Mouse (Mus musculus): ENCODE results near the gene Mrtfa. TPM values are rescaled to one million over a fixed set of nuclear protein-coding genes. Genes with fewer than 3 reads are reported as not detected.

Mrtfa gene
- polyA plus RNA-seq, 1 experiment from 2014 or later = 4.5 TPM

- H3K4me3 ChIP-seq (ENCODE audit: low read depth, low read length) = no peak overlapping the region
- TF ChIP-seq CTCF (IDR thresholded peaks at IDR 0.05; ENCODE audit: low read depth) = no peak
- no peak for TF ChIP-seq EP300 (IDR thresholded peaks at IDR 0.05; ENCODE audit: low read depth)
- H3K27me3 ChIP-seq (ENCODE audit: insufficient read depth, low read length) = no peaks in the 10 kb centered on the region
- no peak overlapping the region for H3K27ac ChIP-seq (ENCODE audit: low read depth)
- H3K4me2 ChIP-seq (ENCODE audit: low read depth, low read length) = no peak overlapping the region
- no peaks in the 10 kb centered on the region for H3K36me3 ChIP-seq (replicated peaks; ENCODE audit: insufficient read depth, low read length)
- DNase-seq (no peak), ATAC-seq (no peak)
- WGBS (ENCODE audit: insufficient replicate concordance) = 85% methylated on average over 6 of the region's 6 CpGs
- peaks cover 8% of the 10 kb centered on the region for H3K4me1 ChIP-seq (ENCODE audit: insufficient read depth)
- no peaks in the 10 kb centered on the region for H3K9me3 ChIP-seq (ENCODE audit: low read length)
- no peak overlapping the region for H3K9ac ChIP-seq (replicated peaks)
Measured at GRCm38 (mm10) chr15:81194791-81195190, 4.2 kb upstream of the Mrtfa start.

DNA sequence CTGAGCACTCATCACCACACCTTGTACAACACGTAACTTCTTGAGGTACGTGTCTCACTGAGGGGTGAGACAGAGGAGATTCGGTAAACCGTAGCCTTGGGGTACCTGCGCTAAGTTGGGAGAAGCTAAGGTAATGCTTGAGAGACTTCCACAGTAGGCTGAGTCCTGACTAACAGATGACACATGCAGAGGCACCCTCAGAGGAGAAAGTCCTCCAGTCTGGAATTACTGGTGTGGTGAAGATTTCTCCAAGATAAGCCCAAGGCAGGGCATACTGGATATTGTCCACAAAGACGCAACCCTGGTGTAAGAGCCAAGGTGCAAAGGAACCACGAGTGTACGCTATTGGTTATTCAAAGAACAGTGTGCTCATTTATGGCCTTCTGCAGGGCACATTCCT, 2.3 kb upstream of the Mrtfa start:
- TF ChIP-seq EP300 (IDR thresholded peaks at IDR 0.05; ENCODE audit: low read depth) (no peak), CTCF (IDR thresholded peaks at IDR 0.05; ENCODE audit: low read depth) (no peak)
- no peak for DNase-seq
- WGBS (ENCODE audit: insufficient replicate concordance) = 86% methylated on average over 8 of the region's 8 CpGs
- peaks cover 8% of the 10 kb centered on the region for H3K4me1 ChIP-seq (ENCODE audit: insufficient read depth)
- ATAC-seq = no peak
- H3K4me3 ChIP-seq (ENCODE audit: low read depth, low read length) = no peak overlapping the region
- no peaks in the 10 kb centered on the region for H3K9me3 ChIP-seq (ENCODE audit: low read length)
- H3K9ac ChIP-seq (replicated peaks) = no peak overlapping the region
- H3K27me3 ChIP-seq (ENCODE audit: insufficient read depth, low read length) = no peaks in the 10 kb centered on the region
- H3K4me2 ChIP-seq (ENCODE audit: low read depth, low read length) = no peak overlapping the region
- H3K36me3 ChIP-seq (replicated peaks; ENCODE audit: insufficient read depth, low read length) = no peaks in the 10 kb centered on the region
- no peak overlapping the region for H3K27ac ChIP-seq (ENCODE audit: low read depth)

DNA sequence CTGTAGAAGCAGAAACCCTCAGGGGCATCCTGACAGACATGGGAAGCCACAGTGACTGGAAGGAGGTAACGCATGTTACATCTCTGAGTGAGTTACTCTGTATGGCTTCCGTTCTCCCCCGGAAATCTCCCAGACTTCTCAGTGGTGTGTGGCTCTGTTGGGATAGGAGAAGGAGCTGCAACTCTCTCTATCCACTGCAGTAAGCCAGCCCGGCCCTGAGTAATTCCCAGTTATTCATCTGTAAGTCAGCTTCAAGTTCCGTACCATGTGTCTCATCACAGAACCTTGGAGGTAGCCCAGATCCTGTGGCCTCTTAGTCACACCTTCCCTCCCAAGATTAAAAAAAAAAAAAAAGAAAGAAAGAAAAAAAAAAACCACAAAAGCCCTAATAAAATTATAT, 1.8 kb upstream of the Mrtfa start:
- Histone ChIP-seq H3K27me3 (ENCODE audit: insufficient read depth, low read length) (no peaks in the 10 kb centered on the region), H3K9ac (replicated peaks) (no peak overlapping the region), H3K4me3 (ENCODE audit: low read depth, low read length) (no peak overlapping the region), H3K4me2 (ENCODE audit: low read depth, low read length) (no peak overlapping the region), H3K4me1 (ENCODE audit: insufficient read depth) (peaks cover 8% of the 10 kb centered on the region), H3K27ac (ENCODE audit: low read depth) (no peak overlapping the region), H3K9me3 (ENCODE audit: low read length) (no peaks in the 10 kb centered on the region), H3K36me3 (replicated peaks; ENCODE audit: insufficient read depth, low read length) (no peaks in the 10 kb centered on the region)
- DNase-seq (no peak), ATAC-seq (no peak)
- TF ChIP-seq CTCF (IDR thresholded peaks at IDR 0.05; ENCODE audit: low read depth) (no peak), EP300 (IDR thresholded peaks at IDR 0.05; ENCODE audit: low read depth) (no peak)
- 84% methylated on average over 5 of the region's 5 CpGs for WGBS (ENCODE audit: insufficient replicate concordance)

- Histone ChIP-seq H3K4me3 (ENCODE audit: low read depth, low read length) (peak overlapping the region; percentile 84), H3K4me1 (ENCODE audit: insufficient read depth) (peaks cover 8% of the 10 kb centered on the region), H3K9me3 (ENCODE audit: low read length) (no peaks in the 10 kb centered on the region), H3K4me2 (ENCODE audit: low read depth, low read length) (peak overlapping the region; percentile 99), H3K27me3 (ENCODE audit: insufficient read depth, low read length) (no peaks in the 10 kb centered on the region), H3K36me3 (replicated peaks; ENCODE audit: insufficient read depth, low read length) (no peaks in the 10 kb centered on the region), H3K9ac (replicated peaks) (peak overlapping the region; percentile 56), H3K27ac (ENCODE audit: low read depth) (peak overlapping the region; percentile 55)
- no peak for DNase-seq
- TF ChIP-seq CTCF (IDR thresholded peaks at IDR 0.05; ENCODE audit: low read depth) (no peak), EP300 (IDR thresholded peaks at IDR 0.05; ENCODE audit: low read depth) (no peak)
- ATAC-seq = no peak
- 24% methylated on average over 9 of the region's 9 CpGs for WGBS (ENCODE audit: insufficient replicate concordance)
Measured at GRCm38 (mm10) chr15:81191303-81191702, 746 bp upstream of the Mrtfa start.

GRCm38 (mm10) chr15:81190011-81190629, 437 bp downstream of the Mrtfa start:
- peak; percentile 52 for DNase-seq
- 0% methylated on average over 42 of the region's 46 CpGs for WGBS (ENCODE audit: insufficient replicate concordance)

GRCm38 (mm10) chr15:81189061-81189460, 1.5 kb downstream of the Mrtfa start:
- Histone ChIP-seq H3K9me3 (ENCODE audit: low read length) (no peaks in the 10 kb centered on the region), H3K4me3 (ENCODE audit: low read depth, low read length) (no peak overlapping the region), H3K4me2 (ENCODE audit: low read depth, low read length) (no peak overlapping the region), H3K27me3 (ENCODE audit: insufficient read depth, low read length) (no peaks in the 10 kb centered on the region), H3K36me3 (replicated peaks; ENCODE audit: insufficient read depth, low read length) (no peaks in the 10 kb centered on the region), H3K27ac (ENCODE audit: low read depth) (no peak overlapping the region), H3K4me1 (ENCODE audit: insufficient read depth) (peaks cover 8% of the 10 kb centered on the region), H3K9ac (replicated peaks) (no peak overlapping the region)
- no peak for DNase-seq
- TF ChIP-seq CTCF (IDR thresholded peaks at IDR 0.05; ENCODE audit: low read depth) = no peak
- no peak for TF ChIP-seq EP300 (IDR thresholded peaks at IDR 0.05; ENCODE audit: low read depth)
- ATAC-seq = no peak
- 85% methylated on average over 2 of the region's 2 CpGs for WGBS (ENCODE audit: insufficient replicate concordance)

More at GRCm38 (mm10) chr15:81190011-81190629, 437 bp downstream of the Mrtfa start:
- Histone ChIP-seq H3K27ac (ENCODE audit: low read depth) (peak overlapping the region; percentile 30; the same call in 1 of the 2 replicates), H3K9me3 (ENCODE audit: low read length) (no peaks in the 10 kb centered on the region), H3K4me2 (ENCODE audit: low read depth, low read length) (peak overlapping the region; percentile 99), H3K4me3 (ENCODE audit: low read depth, low read length) (peak overlapping the region; percentile 84), H3K36me3 (replicated peaks; ENCODE audit: insufficient read depth, low read length) (no peaks in the 10 kb centered on the region), H3K9ac (replicated peaks) (peak overlapping the region; percentile 78), H3K27me3 (ENCODE audit: insufficient read depth, low read length) (no peaks in the 10 kb centered on the region), H3K4me1 (ENCODE audit: insufficient read depth) (peaks cover 7% of the 10 kb centered on the region)
- ATAC-seq = peak; percentile 38
- TF ChIP-seq CTCF (IDR thresholded peaks at IDR 0.05; ENCODE audit: low read depth) (no peak), EP300 (IDR thresholded peaks at IDR 0.05; ENCODE audit: low read depth) (no peak)
